Mouse (Mus musculus) heart, postnatal 25 days (tissue): ENCODE data around the gene Kcnc3. TPM values are rescaled to one million over a fixed set of nuclear protein-coding genes. Genes with fewer than 3 reads are reported as not detected.

ENCODE experiments used
- DNase-seq: peaks from one replicate; pipeline ENCODE4 v3.0.0; 2022; ENCODE audit warnings: low spot score
- intact Hi-C: fragments of 180-260 bp; cut with DNase I; formaldehyde crosslinking; loops from one replicate; pipeline ENCODE4 v1.15.1; 2025
- total RNA-seq, 2 experiments: library from RNA; stranded (reverse); gene quantifications; 2 replicates each; pipeline ENCODE4 v1.2.3; 2021

Kcnc3 gene
- total RNA-seq, result 1 to 10 TPM; 1.9 to 2.3 TPM

GRCm38 (mm10) chr7:44590402-44591347 lies at the start of gene Kcnc3:
Gene Kcnc3, plus strand, starts transcription at chr7:44590664.
- intact Hi-C loops, result no loop called here
- DNase-seq, result peak; percentile 58

- intact Hi-C loops, result no loop called here
- no peak for DNase-seq
These were observed 47.9 kb upstream of the Kcnc3 start for GRCm38 (mm10) chr7:44542555-44542954.

- no peak for DNase-seq
- intact Hi-C loops, result no loop called here
These were observed 47.4 kb upstream of the Kcnc3 start for GRCm38 (mm10) chr7:44543071-44543470.

- intact Hi-C loops, result no loop called here
- no peak for DNase-seq
These were observed 44.2 kb upstream of the Kcnc3 start for GRCm38 (mm10) chr7:44546274-44546673.

- DNase-seq, result no peak
- intact Hi-C loops, result no loop called here
These were observed 43.4 kb upstream of the Kcnc3 start for GRCm38 (mm10) chr7:44547041-44547440.

- intact Hi-C loops, result no loop called here
- DNase-seq, result no peak
These were observed 42.7 kb upstream of the Kcnc3 start for GRCm38 (mm10) chr7:44547725-44548124.

- intact Hi-C loops, result no loop called here
- peak; percentile 99 for DNase-seq
These were observed 41.9 kb upstream of the Kcnc3 start, which contains the start of gene Pold1 for GRCm38 (mm10) chr7:44548497-44549087. Gene Pold1, minus strand, starts transcription at chr7:44548849.

- no peak for DNase-seq
- intact Hi-C loops, result loop anchor here (2.0 to 5.0 kb wide), 3 partner anchors 49 to 303 kb away; partner anchors contain the start of genes 1700028J19Rik and 2410002F23Rik
These were observed 40.6 kb upstream of the Kcnc3 start for GRCm38 (mm10) chr7:44549621-44550408.

- intact Hi-C loops, result loop anchor here (2.0 to 5.0 kb wide), 3 partner anchors 50 to 303 kb away; partner anchors contain the start of genes 1700028J19Rik and 2410002F23Rik
- DNase-seq, result no peak
These were observed 40.1 kb upstream of the Kcnc3 start for GRCm38 (mm10) chr7:44550409-44550678.

- no peak for DNase-seq
- intact Hi-C loops, result loop anchor here (2.0 to 5.0 kb wide), 3 partner anchors 50 to 304 kb away; partner anchors contain the start of genes 1700028J19Rik and 2410002F23Rik
These were observed 39.2 kb upstream of the Kcnc3 start for GRCm38 (mm10) chr7:44551301-44551700.

GRCm38 (mm10) chr7:44551731-44552130 lies 38.7 kb upstream of the Kcnc3 start:
- DNase-seq, result no peak
- intact Hi-C loops, result loop anchor here (2.0 to 5.0 kb wide), 4 partner anchors 27 to 304 kb away; partner anchors contain the start of genes 1700028J19Rik, 2410002F23Rik and Mybpc2

- DNase-seq, result no peak
- intact Hi-C loops, result loop anchor here (2.0 to 5.0 kb wide), 3 partner anchors 28 to 305 kb away; partner anchors contain the start of genes 1700028J19Rik, 2410002F23Rik and Mybpc2
These were observed 38.1 kb upstream of the Kcnc3 start for GRCm38 (mm10) chr7:44552141-44552908.

GRCm38 (mm10) chr7:44553196-44553764 lies 37.2 kb upstream of the Kcnc3 start:
- intact Hi-C loops, result loop anchor here (2.0 to 5.0 kb wide), 3 partner anchors 28 to 306 kb away; partner anchors contain the start of genes 1700028J19Rik, 2410002F23Rik and Mybpc2
- no peak for DNase-seq

GRCm38 (mm10) chr7:44553826-44554225 lies 36.6 kb upstream of the Kcnc3 start, which contains the start of gene Nr1h2:
Gene Nr1h2, minus strand, starts transcription at chr7:44553951.
- DNase-seq, result peak; percentile 91
- intact Hi-C loops, result loop anchor here (2.0 to 5.0 kb wide), 3 partner anchors 29 to 307 kb away; partner anchors contain the start of genes 1700028J19Rik, 2410002F23Rik and Mybpc2

GRCm38 (mm10) chr7:44557629-44558028 lies 32.8 kb upstream of the Kcnc3 start:
- DNase-seq, result no peak
- intact Hi-C loops, result no loop called here

GRCm38 (mm10) chr7:44560435-44561400 lies 29.7 kb upstream of the Kcnc3 start:
- intact Hi-C loops, result loop anchor here (1.0 kb wide), 2 partner anchors 39 to 59 kb away; no protein-coding TSS in a partner anchor
- DNase-seq, result no peak

GRCm38 (mm10) chr7:44563284-44563683 lies 27.2 kb upstream of the Kcnc3 start:
- intact Hi-C loops, result no loop called here
- DNase-seq, result no peak
